Mouse (Mus musculus) cortical plate, adult 2 months (tissue): ENCODE measurements around the gene Ppp1r16b.

Experiments used
- CTCF ChIP-seq: fragments of 200-500 bp; IDR thresholded peaks from 2 replicates; pipeline ENCODE4 v1.5.1; 2011; ENCODE audit warnings: mild to moderate bottlenecking, control low read depth, low read length; ENCODE audit not compliant: insufficient read depth; ENCODE audit errors: extremely low read depth
- POLR2A ChIP-seq: fragments of 200-500 bp; IDR thresholded peaks from 2 replicates; pipeline ENCODE4 v1.6.1; 2011; ENCODE audit warnings: mild to moderate bottlenecking, low read length, control low read depth; ENCODE audit not compliant: insufficient read depth; ENCODE audit errors: extremely low read depth

GRCm38 (mm10) chr2:158677946-158678345, 12.7 kb downstream of the Ppp1r16b start:
- TF ChIP-seq POLR2A, result no peak
- no peak for TF ChIP-seq CTCF
